Mouse (Mus musculus) left cerebral cortex, adult 2 months (tissue): Measurements from ENCODE around the gene Kif11. TPM values are rescaled to one million over a fixed set of nuclear protein-coding genes. Genes with fewer than 3 reads are reported as not detected.
A peak's percentile ranks its signal among the peaks of the same experiment; 100 is the strongest.

Experiments
- DNase-seq, 2 experiments: peaks; one replicate each; pipeline ENCODE4 v3.0.0; 2021 to 2022; ENCODE audit warnings: low spot score in 2 of 2, mixed read lengths in 1 of 2; ENCODE audit errors: extremely low spot score in 1 of 2
- H3K27ac ChIP-seq: fragments of 200-600 bp; 2 replicates; pipeline ENCODE4 v1.8.1; 2022
- H3K4me3 ChIP-seq: fragments of 200-600 bp; 2 replicates; pipeline ENCODE4 v1.8.1; 2022
- CTCF ChIP-seq: fragments of 200-600 bp; IDR thresholded peaks from 2 replicates; pipeline ENCODE4 v1.8.1; 2022; ENCODE audit warnings: antibody characterized with exemption, mild to moderate bottlenecking, moderate library complexity
- intact Hi-C: fragments of 180-260 bp; cut with DNase I; formaldehyde crosslinking; loops from one replicate; pipeline ENCODE4 v1.15.1; 2025
- total RNA-seq, 2 experiments: library from RNA; stranded (reverse); gene quantifications; 2 replicates each; pipeline ENCODE4 v1.2.3; 2021

The Kif11 gene
- total RNA-seq, 2 experiments from 2014 or later, result 0.63 to 0.79 TPM

- TF ChIP-seq CTCF, result no peak
- DNase-seq, result no peak
- Histone ChIP-seq H3K4me3 (no peak overlapping the region), H3K27ac (no peak overlapping the region)
- intact Hi-C loops, result no loop called here
These were observed 23.4 kb upstream of the Kif11 start for GRCm38 (mm10) chr19:37352756-37353155.

GRCm38 (mm10) chr19:37353331-37353730 is 22.9 kb upstream of the Kif11 start:
- TF ChIP-seq CTCF, result no peak
- intact Hi-C loops, result no loop called here
- Histone ChIP-seq H3K27ac (no peak overlapping the region), H3K4me3 (no peak overlapping the region)
- no peak for DNase-seq

- intact Hi-C loops, result no loop called here
- Histone ChIP-seq H3K4me3 (no peak overlapping the region), H3K27ac (no peak overlapping the region)
- DNase-seq, result no peak
- no peak for TF ChIP-seq CTCF
These were observed 16.2 kb upstream of the Kif11 start for GRCm38 (mm10) chr19:37360044-37360443.

- no peak overlapping the region for H3K4me3 ChIP-seq
- DNase-seq, result no peak
- no peak for TF ChIP-seq CTCF
- intact Hi-C loops, result no loop called here
- H3K27ac ChIP-seq, result no peak overlapping the region
These were observed 13.7 kb upstream of the Kif11 start for GRCm38 (mm10) chr19:37362545-37362944.

- intact Hi-C loops, result no loop called here
- Histone ChIP-seq H3K4me3 (no peak overlapping the region), H3K27ac (no peak overlapping the region)
- TF ChIP-seq CTCF, result no peak
- peak in 1 of 2 experiments; percentile 20 for DNase-seq
These were observed 12.9 kb upstream of the Kif11 start for GRCm38 (mm10) chr19:37363128-37363939.

GRCm38 (mm10) chr19:37368990-37369389 is 7.2 kb upstream of the Kif11 start:
- Histone ChIP-seq H3K27ac (no peak overlapping the region), H3K4me3 (no peak overlapping the region)
- no peak for TF ChIP-seq CTCF
- intact Hi-C loops, result no loop called here
- DNase-seq, result no peak

GRCm38 (mm10) chr19:37369921-37370320 is 6.3 kb upstream of the Kif11 start:
- intact Hi-C loops, result no loop called here
- Histone ChIP-seq H3K4me3 (no peak overlapping the region), H3K27ac (no peak overlapping the region)
- no peak for TF ChIP-seq CTCF
- DNase-seq, result no peak

- no peak for DNase-seq
- no peak for TF ChIP-seq CTCF
- intact Hi-C loops, result no loop called here
These were observed 5.8 kb upstream of the Kif11 start for GRCm38 (mm10) chr19:37370356-37370755.

GRCm38 (mm10) chr19:37374941-37375754 is 1.1 kb upstream of the Kif11 start:
- DNase-seq, result no peak
- intact Hi-C loops, result no loop called here
- peak overlapping the region; percentile 94 for H3K27ac ChIP-seq
- peak overlapping the region; percentile 75 for H3K4me3 ChIP-seq
- no peak for TF ChIP-seq CTCF

More at GRCm38 (mm10) chr19:37370356-37370755, 5.8 kb upstream of the Kif11 start:
- Histone ChIP-seq H3K4me3 (no peak overlapping the region), H3K27ac (no peak overlapping the region)

GRCm38 (mm10) chr19:37376841-37377240 is 638 bp downstream of the Kif11 start:
- no peak for TF ChIP-seq CTCF
- no peak for DNase-seq
- intact Hi-C loops, result no loop called here
- Histone ChIP-seq H3K27ac (no peak overlapping the region), H3K4me3 (peak overlapping the region; percentile 75)

- no peak overlapping the region for H3K4me3 ChIP-seq
These were observed 1.3 kb downstream of the Kif11 start for GRCm38 (mm10) chr19:37377404-37377990.

GRCm38 (mm10) chr19:37378816-37379215 is 2.6 kb downstream of the Kif11 start:
- intact Hi-C loops, result loop anchor here (1.0 kb wide), 2 partner anchors 462 to 467 kb away; no protein-coding TSS in a partner anchor
- no peak overlapping the region for H3K4me3 ChIP-seq
- TF ChIP-seq CTCF, result no peak

More at GRCm38 (mm10) chr19:37377404-37377990, 1.3 kb downstream of the Kif11 start:
- no peak overlapping the region for H3K27ac ChIP-seq
- DNase-seq, result no peak
- intact Hi-C loops, result no loop called here
- no peak for TF ChIP-seq CTCF

More at GRCm38 (mm10) chr19:37378816-37379215, 2.6 kb downstream of the Kif11 start:
- no peak for DNase-seq
- no peak overlapping the region for H3K27ac ChIP-seq
